Mouse (Mus musculus): ENCODE data around the gene Pld4.

DNA sequence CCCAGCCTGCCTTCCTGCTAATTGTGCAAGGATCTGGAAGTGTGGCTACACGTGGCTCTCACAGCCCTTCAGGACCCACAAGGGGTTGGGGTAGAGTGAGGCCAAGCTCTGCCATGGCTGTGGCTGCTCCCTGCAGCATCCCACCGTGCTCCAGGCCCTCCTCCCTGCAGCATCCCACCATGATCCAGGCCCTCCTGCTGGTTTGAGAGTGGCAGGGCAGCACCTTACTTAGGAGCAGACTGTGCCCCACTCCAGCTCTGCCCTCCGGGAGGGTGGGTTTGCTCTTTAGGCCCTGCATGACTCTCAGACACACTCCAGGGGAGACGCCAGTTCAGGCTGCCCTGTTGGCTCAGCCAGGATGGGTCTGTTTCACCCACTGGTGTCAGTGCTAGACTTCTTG lies 9.9 kb downstream of the Pld4 start:
- TF ChIP-seq CTCF (IDR thresholded peaks at IDR 0.05; ENCODE audit: low read depth) (no peak), EP300 (IDR thresholded peaks at IDR 0.05; ENCODE audit: low read depth) (no peak)
